Comparison of ENCODE assay signal across 9 mouse cellular contexts in the genomic region with DNA sequence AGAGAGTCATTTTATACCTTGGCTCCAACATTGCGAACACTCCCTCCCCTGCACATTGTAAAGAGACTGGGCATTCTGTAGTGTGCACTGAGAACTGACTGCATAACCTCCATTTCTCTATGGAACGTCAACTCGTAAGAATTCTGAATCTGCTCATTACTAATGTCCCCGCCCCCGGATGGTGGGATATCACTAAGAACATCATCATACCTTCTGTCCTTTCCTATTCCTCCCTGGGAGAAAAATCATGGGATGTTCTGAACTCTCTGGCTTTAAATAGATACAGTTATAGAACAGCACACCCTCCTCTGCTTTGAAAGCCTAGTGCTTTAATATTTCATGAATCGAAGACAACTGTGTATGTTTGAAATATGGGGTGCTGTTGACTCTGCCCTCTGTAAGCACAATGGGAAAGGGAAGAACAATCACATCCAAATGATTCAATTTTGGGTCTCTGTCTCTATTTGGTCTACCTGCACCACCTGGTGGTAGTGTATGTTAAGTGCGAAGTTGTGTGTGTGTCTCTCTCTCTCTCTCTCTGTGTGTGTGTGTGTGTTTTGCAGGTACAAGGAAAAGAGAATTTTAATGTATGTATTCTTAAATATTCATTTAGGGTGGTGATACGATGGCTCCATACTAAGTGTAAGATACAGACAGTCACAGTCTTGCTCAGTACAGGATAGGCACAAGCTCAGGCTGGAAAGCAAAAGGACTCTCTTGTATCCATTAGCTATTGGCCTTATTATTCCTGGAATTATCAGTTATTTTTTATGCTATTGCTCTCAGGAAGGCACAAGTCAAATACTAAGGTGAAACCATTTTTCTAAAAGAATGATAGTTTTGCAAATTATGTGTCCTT. TPM values are rescaled to one million over a fixed set of nuclear protein-coding genes. Genes with fewer than 3 reads are reported as not detected.
DNase-seq lines count a peak whose midpoint lies in the region; ATAC-seq and TF ChIP-seq lines count a peak whose summit lies in the region.
"Had no signal": no experiment of that assay in that cellular context is flagged by ENCODE, and none has a peak within 500 bp of the region (broad histone marks: within the 10 kb centered on the region; RNA-seq: fewer than 3 reads in every experiment).

No protein-coding gene starts in this region.

- no peak overlapping the region for H3K9ac ChIP-seq in liver, embryonic 14.5 days (replicated peaks)
- no peak overlapping the region for H3K9ac ChIP-seq in liver, embryonic 11.5 days (ENCODE audit: low read depth, low read length)

- no peak overlapping the region for H3K4me3 ChIP-seq in liver, embryonic 14.5 days (ENCODE audit: insufficient read depth in 1 of 2, low read depth in 2 of 2, low read length in 2 of 2)
- H3K4me3 ChIP-seq in liver, embryonic 11.5 days (ENCODE audit: low read depth, low read length): no peak overlapping the region
- H3K4me3 ChIP-seq: erythroblast, embryonic 14.5 days had no signal

- peak; percentile 45; the same call in 1 of the 2 replicates for TF ChIP-seq CTCF in liver, embryonic 14.5 days (IDR thresholded peaks at IDR 0.05; ENCODE audit: low read depth)
- peak; percentile 48; the same call in 1 of the 2 replicates for TF ChIP-seq CTCF in brain, embryonic 14.5 days (IDR thresholded peaks at IDR 0.05; ENCODE audit: borderline replicate concordance, extremely low read depth, insufficient read depth, insufficient read length)

- TF ChIP-seq EP300 in liver, embryonic 14.5 days (IDR thresholded peaks at IDR 0.05; ENCODE audit: low read depth): no peak

- no peaks in the 10 kb centered on the region for H3K27me3 ChIP-seq in liver, embryonic 14.5 days (ENCODE audit: control insufficient read depth, insufficient read depth, low read length)
- H3K27me3 ChIP-seq in liver, embryonic 11.5 days (replicated peaks; ENCODE audit: control insufficient read depth, insufficient read depth, low read length): no peaks in the 10 kb centered on the region

- 62% methylated on average over 8 of the region's 8 CpGs for WGBS in liver, embryonic 14.5 days (ENCODE audit: insufficient replicate concordance)
- 77% methylated on average over 8 of the region's 8 CpGs for WGBS in liver, embryonic 11.5 days

- no peak for TF ChIP-seq POLR2A in brain, embryonic 14.5 days (IDR thresholded peaks at IDR 0.05; ENCODE audit: borderline replicate concordance, extremely low read depth, insufficient read depth, insufficient read length, poor library complexity, severe bottlenecking)

- DNase-seq in cerebellum, adult 9-10 months: peak; percentile 7
- no peak for DNase-seq in cerebellum, adult 11 months
- DNase-seq in liver, embryonic 14.5 days (ENCODE audit: low read depth in 3 of 3, low spot score in 3 of 3): no peak
- DNase-seq in liver, embryonic 11.5 days (ENCODE audit: low spot score): no peak
- DNase-seq in brain, embryonic 14.5 days (ENCODE audit: low read depth): peak; percentile 51
- peak; percentile 56 for DNase-seq in lung, postnatal 10 days
- no peak for DNase-seq in testis, postnatal 10 days (ENCODE audit: low spot score)

- no peaks in the 10 kb centered on the region for H3K36me3 ChIP-seq in liver, embryonic 14.5 days (replicated peaks; ENCODE audit: control insufficient read depth, insufficient read depth, low read depth)
- H3K36me3 ChIP-seq in liver, embryonic 11.5 days (ENCODE audit: control insufficient read depth, insufficient read depth, low read length): no peaks in the 10 kb centered on the region

- H3K27ac ChIP-seq in liver, embryonic 14.5 days: no peak overlapping the region
- H3K27ac ChIP-seq in liver, embryonic 11.5 days (ENCODE audit: low read depth, low read length): no peak overlapping the region

- H3K4me2 ChIP-seq in liver, embryonic 14.5 days (ENCODE audit: low read depth): no peak overlapping the region
- H3K4me2 ChIP-seq in liver, embryonic 11.5 days: no peak overlapping the region

- no peaks in the 10 kb centered on the region for H3K4me1 ChIP-seq in liver, embryonic 14.5 days (replicated peaks; ENCODE audit: control insufficient read depth in 2 of 2, insufficient read depth in 2 of 2, low read length in 1 of 2)
- no peaks in the 10 kb centered on the region for H3K4me1 ChIP-seq in liver, embryonic 11.5 days (replicated peaks; ENCODE audit: control insufficient read depth, insufficient read depth, low read length)

- no peak for ATAC-seq in liver, embryonic 14.5 days (ENCODE audit: insufficient read depth)
- no peak for ATAC-seq in liver, embryonic 11.5 days (replicated peaks; ENCODE audit: low FRiP score)
- ATAC-seq in erythroid progenitor cell, adult 5-6 weeks (replicated peaks; ENCODE audit: low FRiP score, poor library complexity, severe bottlenecking): no peak

- H3K9me3 ChIP-seq in liver, embryonic 14.5 days (ENCODE audit: control insufficient read depth, low read length): no peaks in the 10 kb centered on the region
- H3K9me3 ChIP-seq in liver, embryonic 11.5 days (ENCODE audit: control insufficient read depth, low read length): no peaks in the 10 kb centered on the region

RNA-seq across cellular contexts. Expression of gene Fgf7, which starts 1.1 kb away (rescaled TPM):
- polyA plus RNA-seq in liver, embryonic 14.5 days (2012; rRNA removed): 0.03 and 0.05 TPM in 2 replicates
- polyA plus RNA-seq in liver, embryonic 14.5 days (2014; fragmentation: Nextera tagmentation; extraction: Ambion mirVana): not detected in 2 replicates
- polyA plus RNA-seq in liver, embryonic 11.5 days (2014; fragmentation: Nextera tagmentation; extraction: Ambion mirVana): 0.14 and 0.21 TPM in 2 replicates
- polyA plus RNA-seq in brain, embryonic 14.5 days (2012; rRNA removed): 1.9 and 2.1 TPM in 2 replicates
- total RNA-seq in erythroid progenitor cell, adult 5-6 weeks (2015; ENCODE audit: low replicate concordance): not detected in 2 replicates
- 3.1 TPM in 1 of 2 replicates, not detected in the other for total RNA-seq in erythroid progenitor cell, adult 5-6 weeks (2017; ENCODE audit: low replicate concordance)
- polyA plus RNA-seq: erythroblast, embryonic 14.5 days had no signal

Comparison
In these comparisons a context has a peak if more than half of its experiments do, and no peak if none do; other contexts are left out.
1. DNase-seq: peak in cerebellum, adult 9-10 months (single experiment), brain, embryonic 14.5 days (single experiment) and lung, postnatal 10 days (single experiment); none in cerebellum, adult 11 months (single experiment), liver, embryonic 14.5 days (0 of 3), liver, embryonic 11.5 days (single experiment) and testis, postnatal 10 days (single experiment).